Mouse (Mus musculus) limb, embryonic 11.5 days (tissue): ENCODE measurements around the gene Dclk2. TPM values are rescaled to one million over a fixed set of nuclear protein-coding genes. Genes with fewer than 3 reads are reported as not detected.
A peak's percentile ranks its signal among the peaks of the same experiment; 100 is the strongest.

Source experiments
- ATAC-seq: fragments of 200-750 bp; cut with Nextera tagmentation; 2 replicates; pipeline ENCODE4 v1.8.0; 2017; ENCODE audit warnings: low read depth; ENCODE audit not compliant: insufficient number of reproducible peaks, low FRiP score, low TSS enrichment
- DNase-seq: peaks from one replicate; pipeline ENCODE4 v3.0.0-alpha.2; 2015; ENCODE audit warnings: low spot score
- H3K27ac ChIP-seq: fragments of 300-500 bp; sonication (generic); replicated peaks from 2 replicates; pipeline ENCODE4 v1.5.1; 2014; ENCODE audit warnings: low read depth, mild to moderate bottlenecking, low read length
- H3K27me3 ChIP-seq: fragments of 300-500 bp; sonication (generic); 2 replicates; pipeline ENCODE4 v1.6.1; 2014; ENCODE audit warnings: mild to moderate bottlenecking, low read length, mixed read lengths; ENCODE audit not compliant: control insufficient read depth, insufficient read depth
- H3K36me3 ChIP-seq: fragments of 300-500 bp; sonication (generic); 2 replicates; pipeline ENCODE4 v1.6.1; 2014; ENCODE audit warnings: mild to moderate bottlenecking, low read length, moderate library complexity, mixed read lengths; ENCODE audit not compliant: control insufficient read depth, insufficient read depth
- H3K4me1 ChIP-seq: fragments of 300-500 bp; sonication (generic); 2 replicates; pipeline ENCODE4 v1.6.1; 2014; ENCODE audit warnings: low read length, mixed read lengths; ENCODE audit not compliant: control insufficient read depth, insufficient read depth
- H3K4me2 ChIP-seq: fragments of 300-500 bp; sonication (generic); 2 replicates; pipeline ENCODE4 v1.6.1; 2014; ENCODE audit warnings: low read depth, mild to moderate bottlenecking, moderate library complexity; ENCODE audit not compliant: severe bottlenecking
- H3K4me3 ChIP-seq: fragments of 300-500 bp; sonication (generic); 2 replicates; pipeline ENCODE4 v1.5.1; 2014; ENCODE audit warnings: low read depth, low read length
- H3K9ac ChIP-seq: fragments of 300-500 bp; sonication (generic); 2 replicates; pipeline ENCODE4 v1.6.1; 2014; ENCODE audit warnings: mild to moderate bottlenecking, low read length
- H3K9me3 ChIP-seq: fragments of 300-500 bp; sonication (generic); 2 replicates; pipeline ENCODE4 v1.6.1; 2016; ENCODE audit warnings: low read length; ENCODE audit not compliant: control insufficient read depth
- WGBS: fragments of 180-500 bp; shearing (Covaris S2); extraction: QIAGEN DNeasy Blood & Tissue Kit; methylation state at CpG from one replicate; pipeline ENCODE4 v1.1.7; 2014; 5-methylcytosine and 5-hydroxymethylcytosine counted together
- polyA plus RNA-seq: library from polyadenylated mRNA; unstranded; fragments of >200 nt; fragmentation: Nextera tagmentation; extraction: Ambion mirVana; gene quantifications from 2 replicates; pipeline ENCODE4 v1.2.1, GENCODE M21; 2014

The Dclk2 gene
- polyA plus RNA-seq, result 3.8 and 4.5 TPM in 2 replicates

GRCm38 (mm10) chr3:86920343-86921083, at the start of gene Dclk2:
Dclk2 (minus strand) TSS chr3:86920852.
- ATAC-seq (peak; percentile 75; the same call in 1 of the 2 replicates), DNase-seq (peak; percentile 80)
- H3K9me3 ChIP-seq, result no peaks in the 10 kb centered on the region
- no peak within 1 kb of the TSS for H3K27ac ChIP-seq
- H3K4me2 ChIP-seq, result peak within 1 kb of the TSS; percentile 92
- under 1% methylated on average over 77 of the region's 91 CpGs for WGBS
- no peaks in the 10 kb centered on the region for H3K36me3 ChIP-seq
- H3K4me1 ChIP-seq, result 0 out of 2 replicates have a peak, but pooled peaks cover 4% of the 10 kb centered on the region
- peak within 1 kb of the TSS; percentile 76 for H3K9ac ChIP-seq
- H3K4me3 ChIP-seq, result peak within 1 kb of the TSS; percentile 74
- peaks cover 15% of the 10 kb centered on the region for H3K27me3 ChIP-seq

- Histone ChIP-seq H3K27me3 (no peaks in the 10 kb centered on the region), H3K9me3 (no peaks in the 10 kb centered on the region), H3K4me3 (no peak overlapping the region), H3K36me3 (no peaks in the 10 kb centered on the region), H3K27ac (no peak overlapping the region), H3K4me1 (no peaks in the 10 kb centered on the region), H3K4me2 (no peak overlapping the region), H3K9ac (no peak overlapping the region)
- no peak for ATAC-seq
- DNase-seq, result no peak
- 86% methylated on average over 17 of the region's 17 CpGs for WGBS
Measured at GRCm38 (mm10) chr3:86962665-86963435, 42.2 kb upstream of the Dclk2 start.

GRCm38 (mm10) chr3:86961395-86961669, 40.7 kb upstream of the Dclk2 start:
- 100% methylated on average over 2 of the region's 2 CpGs for whole genome bisulfite sequencing

GRCm38 (mm10) chr3:86960656-86961394, 40.2 kb upstream of the Dclk2 start:
- Histone ChIP-seq H3K27ac (no peak overlapping the region), H3K36me3 (no peaks in the 10 kb centered on the region), H3K4me2 (no peak overlapping the region), H3K4me1 (no peaks in the 10 kb centered on the region), H3K9me3 (no peaks in the 10 kb centered on the region), H3K9ac (no peak overlapping the region), H3K27me3 (no peaks in the 10 kb centered on the region), H3K4me3 (no peak overlapping the region)
- 89% methylated on average over 17 of the region's 17 CpGs for WGBS
- DNase-seq (no peak), ATAC-seq (no peak)

More at GRCm38 (mm10) chr3:86961395-86961669, 40.7 kb upstream of the Dclk2 start:
- Histone ChIP-seq H3K4me3 (no peak overlapping the region), H3K9ac (no peak overlapping the region), H3K36me3 (no peaks in the 10 kb centered on the region), H3K27me3 (no peaks in the 10 kb centered on the region), H3K4me1 (no peaks in the 10 kb centered on the region), H3K9me3 (no peaks in the 10 kb centered on the region), H3K4me2 (no peak overlapping the region), H3K27ac (no peak overlapping the region)
- ATAC-seq (no peak), DNase-seq (no peak)

- DNase-seq (no peak), ATAC-seq (no peak)
- H3K4me3 ChIP-seq, result no peak overlapping the region
- no peaks in the 10 kb centered on the region for H3K36me3 ChIP-seq
- H3K4me1 ChIP-seq, result no peaks in the 10 kb centered on the region
- WGBS, result 93% methylated on average over 7 of the region's 7 CpGs
- no peaks in the 10 kb centered on the region for H3K27me3 ChIP-seq
- no peak overlapping the region for H3K9ac ChIP-seq
- no peaks in the 10 kb centered on the region for H3K9me3 ChIP-seq
- no peak overlapping the region for H3K4me2 ChIP-seq
- H3K27ac ChIP-seq, result no peak overlapping the region
Measured at GRCm38 (mm10) chr3:86959088-86959487, 38.4 kb upstream of the Dclk2 start.

- H3K4me1 ChIP-seq, result no peaks in the 10 kb centered on the region
- no peak overlapping the region for H3K9ac ChIP-seq
- H3K9me3 ChIP-seq, result no peaks in the 10 kb centered on the region
- no peaks in the 10 kb centered on the region for H3K27me3 ChIP-seq
- no peaks in the 10 kb centered on the region for H3K36me3 ChIP-seq
- no peak overlapping the region for H3K4me2 ChIP-seq
- H3K4me3 ChIP-seq, result no peak overlapping the region
- DNase-seq (no peak), ATAC-seq (no peak)
- H3K27ac ChIP-seq, result no peak overlapping the region
- WGBS, result 7% methylated on average over 4 of the region's 4 CpGs
Measured at GRCm38 (mm10) chr3:86955376-86955775, 34.7 kb upstream of the Dclk2 start.

GRCm38 (mm10) chr3:86954521-86954920, 33.9 kb upstream of the Dclk2 start:
- 23% methylated on average over 1 of the region's 1 CpGs for WGBS
- DNase-seq (no peak), ATAC-seq (no peak)
- no peak overlapping the region for H3K4me2 ChIP-seq
- no peak overlapping the region for H3K27ac ChIP-seq
- no peaks in the 10 kb centered on the region for H3K36me3 ChIP-seq
- no peak overlapping the region for H3K9ac ChIP-seq
- no peaks in the 10 kb centered on the region for H3K4me1 ChIP-seq
- H3K9me3 ChIP-seq, result no peaks in the 10 kb centered on the region
- H3K27me3 ChIP-seq, result no peaks in the 10 kb centered on the region
- no peak overlapping the region for H3K4me3 ChIP-seq

GRCm38 (mm10) chr3:86953819-86954218, 33.2 kb upstream of the Dclk2 start:
- Histone ChIP-seq H3K4me2 (no peak overlapping the region), H3K9ac (no peak overlapping the region), H3K27me3 (no peaks in the 10 kb centered on the region), H3K4me3 (no peak overlapping the region), H3K4me1 (no peaks in the 10 kb centered on the region), H3K27ac (no peak overlapping the region), H3K9me3 (no peaks in the 10 kb centered on the region), H3K36me3 (no peaks in the 10 kb centered on the region)
- ATAC-seq, result no peak
- WGBS, result 87% methylated on average over 4 of the region's 4 CpGs
- no peak for DNase-seq
